Mouse (Mus musculus) gastrocnemius, adult 2 months (tissue): ENCODE measurements around the gene Tmem231. TPM values are rescaled to one million over a fixed set of nuclear protein-coding genes. Genes with fewer than 3 reads are reported as not detected.
"Not testable (repeated sequence)": the region's sequence is repeated elsewhere in the genome, so short reads cannot be mapped to it uniquely, and the experiment has no call there.

Experiments used
- DNase-seq: peaks from one replicate; pipeline ENCODE4 v3.0.0; 2022
- H3K27ac ChIP-seq: fragments of 200-600 bp; 2 replicates; pipeline ENCODE4 v1.8.1; 2022; ENCODE audit warnings: mild to moderate bottlenecking
- H3K4me3 ChIP-seq: fragments of 200-600 bp; 2 replicates; pipeline ENCODE4 v1.8.1; 2022; ENCODE audit warnings: mild to moderate bottlenecking, moderate library complexity
- CTCF ChIP-seq: fragments of 200-600 bp; IDR thresholded peaks from 2 replicates; pipeline ENCODE4 v1.8.1; 2022; ENCODE audit warnings: antibody characterized with exemption, mild to moderate bottlenecking, moderate library complexity
- intact Hi-C: fragments of 180-260 bp; cut with DNase I; formaldehyde crosslinking; loops from one replicate; pipeline ENCODE4 v1.15.1; 2025
- total RNA-seq, 2 experiments: library from RNA; stranded (reverse); gene quantifications; 2 replicates each; pipeline ENCODE4 v1.2.3; 2021

Tmem231 gene
- total RNA-seq, 2 experiments from 2014 or later, result 0.73 to 0.94 TPM

- Histone ChIP-seq H3K27ac (peak within 1 kb of the TSS; percentile 89), H3K4me3 (peak within 1 kb of the TSS; percentile 81)
- TF ChIP-seq CTCF, result no peak
- DNase-seq, result peak; percentile 98
- intact Hi-C loops, result loop anchor here (5.0 kb wide), 1 partner anchor 52 kb away; the partner anchor contains the start of gene Adat1
These were observed 6.8 kb upstream of the Tmem231 start, which contains the start of gene Gabarapl2 for GRCm38 (mm10) chr8:111940171-111941100. TSS of gene Gabarapl2 (plus strand) at chr8:111940703.

- Histone ChIP-seq H3K27ac (peak overlapping the region; percentile 89), H3K4me3 (peak overlapping the region; percentile 81)
- TF ChIP-seq CTCF, result no peak
- DNase-seq, result peak; percentile 67
- intact Hi-C loops, result loop anchor here (5.0 kb wide), 1 partner anchor 53 kb away; the partner anchor contains the start of gene Adat1
These were observed 5.9 kb upstream of the Tmem231 start for GRCm38 (mm10) chr8:111939516-111940142.

- H3K4me3 ChIP-seq, intact Hi-C loops, DNase-seq, H3K27ac ChIP-seq: not testable (repeated sequence)
These were observed 4.7 kb upstream of the Tmem231 start for GRCm38 (mm10) chr8:111938076-111938985.

- Histone ChIP-seq H3K27ac (no peak overlapping the region), H3K4me3 (no peak overlapping the region)
- intact Hi-C loops, result no loop called here
- no peak for TF ChIP-seq CTCF
- DNase-seq, result no peak
These were observed 3.5 kb upstream of the Tmem231 start for GRCm38 (mm10) chr8:111937184-111937583.

- no peak for TF ChIP-seq CTCF
- Histone ChIP-seq H3K4me3 (peak overlapping the region; percentile 93; the same call in 1 of the 2 replicates), H3K27ac (no peak overlapping the region)
- DNase-seq, result no peak
- intact Hi-C loops, result no loop called here
These were observed 520 bp upstream of the Tmem231 start for GRCm38 (mm10) chr8:111934201-111934600.

- intact Hi-C loops, result no loop called here
- Histone ChIP-seq H3K27ac (peak overlapping the region; percentile 68), H3K4me3 (peak overlapping the region; percentile 93)
- TF ChIP-seq CTCF, result no peak
- DNase-seq, result peak; percentile 82
These were observed 923 bp downstream of the Tmem231 start for GRCm38 (mm10) chr8:111932580-111933336.

- no peak for DNase-seq
- H3K4me3 ChIP-seq, result no peak overlapping the region
- intact Hi-C loops, result no loop called here
- TF ChIP-seq CTCF, result no peak
- H3K27ac ChIP-seq, result no peak overlapping the region
These were observed 2.0 kb downstream of the Tmem231 start for GRCm38 (mm10) chr8:111931721-111932120.

GRCm38 (mm10) chr8:111929648-111930344 is 3.9 kb downstream of the Tmem231 start:
- TF ChIP-seq CTCF, result no peak
- no peak overlapping the region for H3K27ac ChIP-seq
- intact Hi-C loops, result no loop called here
- H3K4me3 ChIP-seq, result no peak overlapping the region
- no peak for DNase-seq

GRCm38 (mm10) chr8:111924976-111925375 is 8.7 kb downstream of the Tmem231 start:
- no peak for DNase-seq
- intact Hi-C loops, result no loop called here
- H3K4me3 ChIP-seq, result no peak overlapping the region
- H3K27ac ChIP-seq, result no peak overlapping the region
- TF ChIP-seq CTCF, result no peak

GRCm38 (mm10) chr8:111923383-111923804 is 10.3 kb downstream of the Tmem231 start:
- intact Hi-C loops, result loop anchor here (1.0 kb wide), 1 partner anchor 42 kb away; no protein-coding TSS in a partner anchor
- H3K4me3 ChIP-seq, result peak overlapping the region; percentile 68
- TF ChIP-seq CTCF, result peak; percentile 81

GRCm38 (mm10) chr8:111920971-111921370 is 12.7 kb downstream of the Tmem231 start:
- DNase-seq, result no peak
- Histone ChIP-seq H3K4me3 (no peak overlapping the region), H3K27ac (no peak overlapping the region)
- intact Hi-C loops, result no loop called here
- TF ChIP-seq CTCF, result no peak

More at GRCm38 (mm10) chr8:111923383-111923804, 10.3 kb downstream of the Tmem231 start:
- peak overlapping the region; percentile 46; the same call in 1 of the 2 replicates for H3K27ac ChIP-seq
- DNase-seq, result peak; percentile 69
